Comparison of ENCODE assay signal across 29 mouse cellular contexts in the genomic region with DNA sequence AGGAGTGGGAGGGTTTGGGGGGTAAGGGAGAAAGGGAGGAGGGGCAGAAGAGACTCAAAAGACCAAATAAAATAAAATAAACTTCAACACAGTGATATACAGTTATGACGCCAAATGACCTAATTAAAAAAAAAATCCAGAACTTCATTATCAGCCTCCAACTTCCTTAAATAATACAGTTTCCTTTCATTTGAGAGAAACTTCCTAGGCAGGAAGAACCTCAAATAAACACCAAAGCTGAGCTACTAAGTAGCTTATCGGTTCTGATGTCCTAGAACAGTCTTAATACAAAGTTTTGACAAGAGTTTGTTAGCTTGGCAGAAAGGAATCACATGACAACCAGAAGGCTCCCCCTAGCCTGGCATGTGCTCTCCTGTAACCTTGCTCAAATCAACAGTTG.
DNase-seq lines count a peak whose midpoint lies in the region; ATAC-seq and TF ChIP-seq lines count a peak whose summit lies in the region.
"Had no signal": no experiment of that assay in that cellular context is flagged by ENCODE, and none has a peak within 500 bp of the region (broad histone marks: within the 10 kb centered on the region; RNA-seq: fewer than 3 reads in every experiment).

No protein-coding gene starts in this region.

- H3K4me3 ChIP-seq in gastrocnemius, adult 2 months = no peak overlapping the region
- H3K4me3 ChIP-seq in heart, embryonic 16.5 days (ENCODE audit: low read length) = no peak overlapping the region
- no peak overlapping the region for H3K4me3 ChIP-seq in brown adipose tissue, adult 24 weeks (ENCODE audit: insufficient read depth, low read depth, low read length)
- H3K4me3 ChIP-seq in cerebellum, adult 2 months (replicated peaks; ENCODE audit: insufficient read depth, low read depth, low read length) = no peak overlapping the region
- H3K4me3 ChIP-seq: embryonic facial prominence, embryonic 10.5 days; embryonic facial prominence, embryonic 15.5 days; forebrain, embryonic 13.5 days; kidney, embryonic 15.5 days; layer of hippocampus, adult 2 months; liver, embryonic 15.5 days; midbrain, embryonic 13.5 days; neural tube, embryonic 13.5 days had no signal

- no peak overlapping the region for H3K4me2 ChIP-seq in heart, embryonic 16.5 days (ENCODE audit: low read depth, low read length)
- H3K4me2 ChIP-seq: embryonic facial prominence, embryonic 15.5 days; forebrain, embryonic 13.5 days; hindbrain, embryonic 14.5 days; kidney, embryonic 15.5 days; liver, embryonic 15.5 days; midbrain, embryonic 13.5 days; neural tube, embryonic 13.5 days had no signal

- ATAC-seq in heart, embryonic 16.5 days (replicated peaks; ENCODE audit: extremely low read depth, insufficient read depth, low FRiP score) = no peak
- ATAC-seq: activated CD4-positive, CD25-positive, alpha-beta regulatory T cell, adult 4 months; forebrain, embryonic 13.5 days; midbrain, embryonic 13.5 days had no signal

- intact Hi-C loops in gastrocnemius, adult 2 months (cut with DNase I) = no loop called here
- intact Hi-C loops in heart, postnatal 25 days (cut with DNase I) = loop anchor here (2.0 kb wide), 1 partner anchor 41 kb away; no protein-coding TSS in a partner anchor

- H3K36me3 ChIP-seq in heart, embryonic 16.5 days (ENCODE audit: control insufficient read depth, insufficient read depth) = no peaks in the 10 kb centered on the region
- H3K36me3 ChIP-seq: embryonic facial prominence, embryonic 10.5 days; embryonic facial prominence, embryonic 15.5 days; kidney, embryonic 15.5 days; liver, embryonic 15.5 days; midbrain, embryonic 13.5 days; neural tube, embryonic 13.5 days had no signal

- TF ChIP-seq POLR2A in cerebellum, adult 2 months (IDR thresholded peaks at IDR 0.05; ENCODE audit: borderline replicate concordance, insufficient read depth, low read length) = no peak

- H3K27ac ChIP-seq in gastrocnemius, adult 2 months = peak overlapping the region; percentile 25; the same call in 1 of the 2 replicates
- peak overlapping the region; percentile 57 for H3K27ac ChIP-seq in heart, embryonic 16.5 days (ENCODE audit: low read length)
- H3K27ac ChIP-seq in brown adipose tissue, adult 24 weeks (replicated peaks; ENCODE audit: low read depth, low read length) = peak overlapping the region; percentile 63
- no peak overlapping the region for H3K27ac ChIP-seq in cerebellum, adult 2 months (ENCODE audit: insufficient read depth, low read length)
- H3K27ac ChIP-seq: embryonic facial prominence, embryonic 10.5 days; embryonic facial prominence, embryonic 15.5 days; forebrain, embryonic 13.5 days; hindbrain, embryonic 14.5 days; kidney, embryonic 15.5 days; layer of hippocampus, adult 2 months; liver, embryonic 15.5 days; macrophage; midbrain, embryonic 13.5 days; neural tube, embryonic 13.5 days had no signal

- H3K9ac ChIP-seq in heart, embryonic 16.5 days (ENCODE audit: low read length) = no peak overlapping the region
- H3K9ac ChIP-seq: embryonic facial prominence, embryonic 15.5 days; forebrain, embryonic 13.5 days; hindbrain, embryonic 14.5 days; kidney, embryonic 15.5 days; liver, embryonic 15.5 days; midbrain, embryonic 13.5 days; neural tube, embryonic 13.5 days had no signal

- TF ChIP-seq CTCF in gastrocnemius, adult 2 months (IDR thresholded peaks at IDR 0.05) = no peak
- TF ChIP-seq CTCF in cerebellum, adult 2 months (IDR thresholded peaks at IDR 0.05; ENCODE audit: borderline replicate concordance, insufficient read depth, low read depth, low read length) = no peak

- H3K9me3 ChIP-seq in heart, embryonic 16.5 days (replicated peaks; ENCODE audit: control insufficient read depth, low read length) = no peaks in the 10 kb centered on the region
- H3K9me3 ChIP-seq: embryonic facial prominence, embryonic 10.5 days; embryonic facial prominence, embryonic 15.5 days; forebrain, embryonic 13.5 days; kidney, embryonic 15.5 days; liver, embryonic 15.5 days; midbrain, embryonic 13.5 days; neural tube, embryonic 13.5 days had no signal

- no peaks in the 10 kb centered on the region for H3K27me3 ChIP-seq in heart, embryonic 16.5 days (ENCODE audit: control insufficient read depth, insufficient read depth, low read length)
- no peaks in the 10 kb centered on the region for H3K27me3 ChIP-seq in cerebellum, adult 2 months (ENCODE audit: control insufficient read depth, insufficient read depth, low read length)
- H3K27me3 ChIP-seq: CH12.LX; embryonic facial prominence, embryonic 15.5 days; forebrain, embryonic 13.5 days; kidney, embryonic 15.5 days; liver, embryonic 15.5 days; midbrain, embryonic 13.5 days; neural tube, embryonic 13.5 days had no signal

- DNase-seq in gastrocnemius, adult 2 months = no peak
- DNase-seq in gastrocnemius, adult 18-20 months (ENCODE audit: low spot score) = no peak
- DNase-seq in heart, postnatal 25 days (ENCODE audit: low spot score) = no peak
- peak; percentile 23 for DNase-seq in lung, postnatal 10 days
- no peak for DNase-seq in urinary bladder, postnatal 25 days (ENCODE audit: low spot score)
- no peak for DNase-seq in cerebellum, adult 2 months
- DNase-seq: adrenal gland, adult 2 months; adrenal gland, postnatal 36 days; cerebellum, adult 8-10 months; cerebellum, postnatal 25 days; gastrocnemius, postnatal 25 days; heart, postnatal 36 days; kidney, adult 11 months; left cerebral cortex, postnatal 4 days; thymus, postnatal 4 days had no signal

- 52% methylated on average over 2 of the region's 2 CpGs for WGBS in heart, embryonic 16.5 days
- WGBS in cerebellum, adult 2 months = 83% methylated on average over 2 of the region's 2 CpGs

- peaks cover 12% of the 10 kb centered on the region for H3K4me1 ChIP-seq in heart, embryonic 16.5 days (ENCODE audit: control insufficient read depth, insufficient read depth, low read length)
- peaks cover 16% of the 10 kb centered on the region for H3K4me1 ChIP-seq in brown adipose tissue, adult 24 weeks (ENCODE audit: control insufficient read depth, insufficient read depth, insufficient read length, low read length)
- H3K4me1 ChIP-seq in cerebellum, adult 2 months (ENCODE audit: control insufficient read depth, insufficient read depth, low read length) = peaks cover 4% of the 10 kb centered on the region; the same call in 1 of the 2 replicates
- H3K4me1 ChIP-seq: embryonic facial prominence, embryonic 15.5 days; forebrain, embryonic 13.5 days; kidney, embryonic 15.5 days; liver, embryonic 15.5 days; midbrain, embryonic 13.5 days had no signal
